9 mouse cellular contexts compared by ENCODE assay signal in the genomic region with DNA sequence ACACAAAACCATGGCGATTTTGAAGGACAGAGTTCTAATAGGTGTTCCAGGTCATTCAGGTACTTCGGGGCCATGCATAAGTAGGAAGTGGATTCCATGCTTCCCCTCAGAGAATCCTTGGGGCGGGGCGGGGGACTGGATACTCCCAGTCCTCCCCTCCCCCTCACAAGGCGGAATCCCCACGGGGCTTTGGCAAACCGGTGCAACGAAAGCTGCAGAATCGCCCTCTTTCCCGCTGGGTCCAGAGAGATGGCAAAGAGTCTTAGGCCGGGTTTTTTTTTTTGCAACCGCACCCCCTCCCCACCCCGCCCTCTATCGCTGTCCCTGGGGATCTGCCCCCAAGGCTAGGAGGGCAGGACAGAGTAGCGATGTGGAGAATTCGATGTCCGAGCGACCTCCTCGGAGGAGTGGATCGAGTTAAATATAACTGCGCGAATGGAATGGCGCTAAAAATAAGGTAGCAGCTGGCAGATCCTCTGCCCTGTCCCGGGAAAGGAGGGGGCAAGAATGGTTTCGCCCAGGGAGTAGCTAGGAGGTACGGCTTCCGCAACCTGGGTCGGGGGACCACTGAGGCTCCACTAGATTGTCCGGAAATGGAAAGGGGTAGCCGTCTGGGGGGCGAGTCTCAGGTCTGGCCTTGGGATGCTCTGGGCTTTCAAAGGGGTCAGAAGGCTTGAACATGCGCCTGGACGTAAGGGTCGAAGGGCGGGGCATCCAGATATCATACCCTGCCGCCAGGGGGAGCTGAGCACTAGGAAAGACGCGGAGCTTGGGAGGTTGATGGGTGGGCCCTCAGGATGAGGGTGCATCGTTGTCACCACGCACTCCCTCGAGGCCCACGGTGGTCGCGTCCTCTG. TPM values are rescaled to one million over a fixed set of nuclear protein-coding genes. Genes with fewer than 3 reads are reported as not detected.
DNase-seq lines count a peak whose midpoint lies in the region; ATAC-seq and TF ChIP-seq lines count a peak whose summit lies in the region.
"Had no signal": no experiment of that assay in that cellular context is flagged by ENCODE, and none has a peak within 500 bp of the region (broad histone marks: within the 10 kb centered on the region; RNA-seq: fewer than 3 reads in every experiment).

No protein-coding gene starts in this region.

- H3K4me2 ChIP-seq in midbrain, embryonic 16.5 days (ENCODE audit: low read length), result no peak overlapping the region
- H3K4me2 ChIP-seq in hindbrain, embryonic 13.5 days, result peak overlapping the region; percentile 10
- H3K4me2 ChIP-seq in midbrain, postnatal 0 days (ENCODE audit: low read depth, low read length, poor library complexity, severe bottlenecking), result no peak overlapping the region

- H3K9ac ChIP-seq in midbrain, embryonic 16.5 days (ENCODE audit: low read depth, low read length), result no peak overlapping the region
- no peak overlapping the region for H3K9ac ChIP-seq in hindbrain, embryonic 13.5 days
- no peak overlapping the region for H3K9ac ChIP-seq in midbrain, postnatal 0 days (replicated peaks; ENCODE audit: low read length, poor library complexity, severe bottlenecking)

- no peaks in the 10 kb centered on the region for H3K36me3 ChIP-seq in midbrain, embryonic 10.5 days
- H3K36me3 ChIP-seq in midbrain, embryonic 16.5 days (ENCODE audit: control insufficient read depth, insufficient read depth, low read length), result no peaks in the 10 kb centered on the region
- H3K36me3 ChIP-seq in hindbrain, embryonic 13.5 days, result no peaks in the 10 kb centered on the region
- no peaks in the 10 kb centered on the region for H3K36me3 ChIP-seq in midbrain, postnatal 0 days (ENCODE audit: insufficient read depth, low read length)

- peak; percentile 9 to 21 for DNase-seq in cerebellum, adult 2 months
- no peak for DNase-seq in midbrain, embryonic 10.5 days (ENCODE audit: low spot score)
- no peak for DNase-seq in midbrain, postnatal 0 days (ENCODE audit: low spot score)
- DNase-seq in ovary, adult 18-20 months (ENCODE audit: low spot score), result no peak
- DNase-seq in frontal cortex, adult 2 months (ENCODE audit: extremely low spot score in 1 of 2, low spot score in 1 of 2), result no peak

- ATAC-seq in cerebellum, adult (ENCODE audit: insufficient number of reproducible peaks, low FRiP score, low TSS enrichment), result no peak
- no peak for ATAC-seq in midbrain, embryonic 16.5 days
- no peak for ATAC-seq in hindbrain, embryonic 13.5 days (ENCODE audit: low FRiP score)
- ATAC-seq in midbrain, postnatal 0 days (ENCODE audit: low FRiP score), result no peak

- no peaks in the 10 kb centered on the region for H3K4me1 ChIP-seq in cerebellum, adult 2 months (ENCODE audit: control insufficient read depth, insufficient read depth, low read length)
- H3K4me1 ChIP-seq in midbrain, embryonic 10.5 days, result peaks cover 27% of the 10 kb centered on the region
- no peaks in the 10 kb centered on the region; the same call in 1 of the 2 replicates for H3K4me1 ChIP-seq in midbrain, embryonic 16.5 days (ENCODE audit: control insufficient read depth, insufficient read depth, low read length)
- H3K4me1 ChIP-seq in hindbrain, embryonic 13.5 days (replicated peaks), result peaks cover 17% of the 10 kb centered on the region
- H3K4me1 ChIP-seq in midbrain, postnatal 0 days (ENCODE audit: insufficient read depth, low read length), result no peaks in the 10 kb centered on the region

- H3K27me3 ChIP-seq in cerebellum, adult 2 months (ENCODE audit: control insufficient read depth, insufficient read depth, low read length), result peaks cover 24% of the 10 kb centered on the region; the same call in 1 of the 2 replicates
- peaks cover 99% of the 10 kb centered on the region for H3K27me3 ChIP-seq in midbrain, embryonic 10.5 days (ENCODE audit: low read depth, poor library complexity, severe bottlenecking)
- H3K27me3 ChIP-seq in midbrain, embryonic 16.5 days (ENCODE audit: control insufficient read depth, insufficient read depth, low read depth, low read length), result peaks cover 63% of the 10 kb centered on the region
- peaks cover 98% of the 10 kb centered on the region for H3K27me3 ChIP-seq in hindbrain, embryonic 13.5 days
- peaks cover 72% of the 10 kb centered on the region for H3K27me3 ChIP-seq in midbrain, postnatal 0 days (ENCODE audit: insufficient read depth, low read length)

- no peaks in the 10 kb centered on the region for H3K9me3 ChIP-seq in midbrain, embryonic 10.5 days (replicated peaks)
- H3K9me3 ChIP-seq in midbrain, embryonic 16.5 days (replicated peaks; ENCODE audit: control insufficient read depth, low read length, poor library complexity, severe bottlenecking), result no peaks in the 10 kb centered on the region
- H3K9me3 ChIP-seq in hindbrain, embryonic 13.5 days, result no peaks in the 10 kb centered on the region
- no peaks in the 10 kb centered on the region for H3K9me3 ChIP-seq in midbrain, postnatal 0 days (ENCODE audit: low read length)

- H3K4me3 ChIP-seq in cerebellum, adult 2 months (replicated peaks; ENCODE audit: insufficient read depth, low read depth, low read length), result no peak overlapping the region
- H3K4me3 ChIP-seq in midbrain, embryonic 10.5 days, result peak overlapping the region; percentile 38; the same call in 1 of the 2 replicates
- H3K4me3 ChIP-seq in midbrain, embryonic 16.5 days (ENCODE audit: low read depth, low read length), result no peak overlapping the region
- H3K4me3 ChIP-seq in hindbrain, embryonic 13.5 days, result no peak overlapping the region
- H3K4me3 ChIP-seq in midbrain, postnatal 0 days (ENCODE audit: low read depth, low read length), result no peak overlapping the region

- no peak overlapping the region for H3K27ac ChIP-seq in cerebellum, adult 2 months (ENCODE audit: insufficient read depth, low read length)
- no peak overlapping the region for H3K27ac ChIP-seq in midbrain, embryonic 10.5 days (replicated peaks)
- H3K27ac ChIP-seq in midbrain, embryonic 16.5 days (ENCODE audit: low read length), result no peak overlapping the region
- no peak overlapping the region for H3K27ac ChIP-seq in hindbrain, embryonic 13.5 days
- H3K27ac ChIP-seq in midbrain, postnatal 0 days (ENCODE audit: low read depth, low read length), result no peak overlapping the region

- peak; percentile 13; the same call in 1 of the 2 replicates for TF ChIP-seq CTCF in cerebellum, adult 2 months (IDR thresholded peaks at IDR 0.05; ENCODE audit: borderline replicate concordance, insufficient read depth, low read depth, low read length)
- peak; percentile 55 for TF ChIP-seq CTCF in midbrain, postnatal 0 days (IDR thresholded peaks at IDR 0.05)

- WGBS in cerebellum, adult 2 months, result 4% methylated on average over 44 of the region's 44 CpGs
- WGBS in midbrain, embryonic 10.5 days, result 3% methylated on average over 44 of the region's 44 CpGs
- WGBS in midbrain, embryonic 16.5 days, result 3% methylated on average over 44 of the region's 44 CpGs
- WGBS in hindbrain, embryonic 13.5 days, result 3% methylated on average over 44 of the region's 44 CpGs
- whole genome bisulfite sequencing in midbrain, postnatal 0 days, result 4% methylated on average over 44 of the region's 44 CpGs

- TF ChIP-seq POLR2A in cerebellum, adult 2 months (IDR thresholded peaks at IDR 0.05; ENCODE audit: borderline replicate concordance, insufficient read depth, low read length), result no peak

RNA-seq across cellular contexts. Expression of a gene that starts 5.8 kb away (rescaled TPM):
- polyA plus RNA-seq in cerebellum, adult 2 months (2012; rRNA removed), result 0.18 and 0.30 TPM in 2 replicates
- 0.05 and 0.23 TPM in 2 replicates for polyA plus RNA-seq in midbrain, embryonic 10.5 days (2016; fragmentation: Nextera tagmentation; extraction: Ambion mirVana)
- 0.11 and 0.18 TPM in 2 replicates for polyA plus RNA-seq in midbrain, embryonic 16.5 days (2015; fragmentation: Nextera tagmentation; extraction: Ambion mirVana)
- 2.2 TPM in 2 replicates for polyA plus RNA-seq in hindbrain, embryonic 13.5 days (2015; fragmentation: Nextera tagmentation; extraction: Ambion mirVana)
- 0.71 and 1.0 TPM in 2 replicates for total RNA-seq in midbrain, postnatal 0 days (2014; rRNA removed)
- not detected in 2 replicates for polyA plus RNA-seq in midbrain, postnatal 0 days (2015; fragmentation: Nextera tagmentation; extraction: Ambion mirVana)
- polyA plus RNA-seq in frontal cortex, adult 2 months (2012; rRNA removed), result 3.4 and 4.3 TPM in 2 replicates
- polyA plus RNA-seq: C2C12 had no signal

Comparison
In these comparisons a context has a peak if more than half of its experiments do, and no peak if none do; other contexts are left out.
1. DNase-seq: peak in cerebellum, adult 2 months (2 of 2); none in midbrain, embryonic 10.5 days (single experiment), midbrain, postnatal 0 days (single experiment), ovary, adult 18-20 months (single experiment) and frontal cortex, adult 2 months (0 of 2).